Mouse (Mus musculus): ENCODE measurements at regions not wholly inside any gene's neighbourhood (a gene's known extent, or its start where the extent isn't known, plus 50 kb on each side); places are given as distances from the start of the nearest gene placed in this dataset.

DNA sequence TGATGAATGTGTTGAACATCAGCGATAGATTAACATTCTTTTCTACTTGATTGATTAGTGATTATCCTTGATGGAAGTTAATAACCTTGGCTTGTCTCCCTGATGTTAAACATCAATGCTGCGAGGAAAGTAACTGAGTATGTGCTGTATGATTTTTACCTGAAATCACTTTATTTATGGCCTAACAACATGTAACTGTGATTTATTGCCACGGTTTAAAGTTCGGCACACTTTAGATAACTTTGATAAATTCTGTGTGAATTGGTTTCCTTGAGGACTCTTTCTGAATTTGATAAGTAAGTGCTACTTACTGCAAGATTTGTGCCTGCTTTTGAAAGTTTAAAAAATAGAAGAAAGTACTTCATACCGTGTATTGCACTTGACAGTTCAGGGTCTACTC lies 319.6 kb upstream of the Slitrk6 start:
- TF ChIP-seq CTCF (conservative IDR thresholded peaks at IDR 0.05; ENCODE audit: low read length) (no peak), POU5F1 (IDR thresholded peaks at IDR 0.05; ENCODE audit: borderline replicate concordance, low read length) (no peak), NANOG (IDR thresholded peaks at IDR 0.05; ENCODE audit: borderline replicate concordance, low read length) (no peak)

Data from E14TG2a.4 (cell line).